Comparison of ENCODE assay signal across 7 mouse cellular contexts in the genomic region with DNA sequence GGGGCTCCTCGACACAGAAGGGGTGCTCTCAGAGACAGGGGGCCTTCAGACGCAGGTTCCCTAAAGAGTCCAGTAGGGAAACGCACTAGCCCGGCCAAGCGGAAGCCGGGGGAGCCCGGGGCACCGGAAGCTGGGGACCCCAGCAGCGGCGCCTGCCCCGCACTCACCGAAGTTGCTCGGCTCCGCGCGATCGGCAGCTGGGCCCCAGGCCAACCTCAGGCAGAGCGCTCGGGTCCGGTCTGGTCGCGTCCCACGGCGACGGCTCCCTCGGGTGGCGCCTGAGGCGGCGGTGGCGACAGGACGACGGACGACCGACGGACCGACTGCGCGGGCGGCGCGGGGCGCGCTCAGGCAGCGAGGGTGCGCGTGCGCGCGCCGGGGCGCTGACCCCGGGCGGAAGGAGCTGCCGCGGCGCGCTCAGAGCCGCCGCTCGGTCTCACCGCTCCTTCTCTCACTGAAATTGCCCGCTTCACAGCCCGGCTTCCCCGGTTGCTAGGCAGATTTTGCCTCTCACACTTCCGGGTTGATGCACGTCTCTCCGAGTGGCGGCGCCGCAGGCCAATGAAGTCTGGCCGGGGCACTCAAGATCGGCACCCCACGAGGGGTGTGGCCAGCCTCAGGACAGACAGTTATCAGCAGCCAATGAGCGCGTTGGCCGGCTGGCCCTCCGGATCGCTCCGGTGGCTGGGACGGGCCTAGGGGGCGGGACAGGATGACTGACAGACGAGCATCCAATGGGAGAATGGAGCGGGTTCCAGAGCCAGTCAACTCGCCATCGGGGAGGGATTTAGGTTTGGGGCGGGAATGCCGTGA. TPM values are rescaled to one million over a fixed set of nuclear protein-coding genes. Genes with fewer than 3 reads are reported as not detected.
DNase-seq lines count a peak whose midpoint lies in the region; ATAC-seq lines count a peak whose summit lies in the region.

A gene (minus strand): TSS at position 609 of the 813 bp plus-strand sequence.

- H3K36me3 ChIP-seq in embryonic facial prominence, embryonic 11.5 days (replicated peaks; ENCODE audit: control insufficient read depth, insufficient read depth, low read depth, low read length): no peaks in the 10 kb centered on the region
- peaks cover 14% of the 10 kb centered on the region for H3K36me3 ChIP-seq in limb, embryonic 10.5 days
- no peaks in the 10 kb centered on the region for H3K36me3 ChIP-seq in midbrain, embryonic 13.5 days

- H3K27me3 ChIP-seq in embryonic facial prominence, embryonic 11.5 days (ENCODE audit: control insufficient read depth, insufficient read depth, low read length): no peaks in the 10 kb centered on the region
- H3K27me3 ChIP-seq in limb, embryonic 10.5 days (ENCODE audit: low read depth, poor library complexity, severe bottlenecking): no peaks in the 10 kb centered on the region
- H3K27me3 ChIP-seq in midbrain, embryonic 13.5 days: no peaks in the 10 kb centered on the region

- peak within 1 kb of the TSS; percentile 70 for H3K9ac ChIP-seq in embryonic facial prominence, embryonic 11.5 days (replicated peaks; ENCODE audit: low read length)
- H3K9ac ChIP-seq in midbrain, embryonic 13.5 days (replicated peaks): peak within 1 kb of the TSS; percentile 87

- H3K4me1 ChIP-seq in embryonic facial prominence, embryonic 11.5 days (ENCODE audit: control insufficient read depth, insufficient read depth, low read length): no peaks in the 10 kb centered on the region
- H3K4me1 ChIP-seq in limb, embryonic 10.5 days: peaks cover 26% of the 10 kb centered on the region
- H3K4me1 ChIP-seq in midbrain, embryonic 13.5 days (replicated peaks): peaks cover 23% of the 10 kb centered on the region

- peak within 1 kb of the TSS; percentile 89 for H3K4me3 ChIP-seq in embryonic facial prominence, embryonic 11.5 days (ENCODE audit: low read depth, low read length)
- peak within 1 kb of the TSS; percentile 98 for H3K4me3 ChIP-seq in limb, embryonic 10.5 days
- peak within 1 kb of the TSS; percentile 95 for H3K4me3 ChIP-seq in midbrain, embryonic 13.5 days (replicated peaks)

- H3K27ac ChIP-seq in embryonic facial prominence, embryonic 11.5 days (replicated peaks; ENCODE audit: low read depth, low read length): peak within 1 kb of the TSS; percentile 76
- peak within 1 kb of the TSS; percentile 92 for H3K27ac ChIP-seq in limb, embryonic 10.5 days
- peak within 1 kb of the TSS; percentile 91 for H3K27ac ChIP-seq in midbrain, embryonic 13.5 days

- WGBS in embryonic facial prominence, embryonic 11.5 days: under 1% methylated on average over 69 of the region's 87 CpGs
- WGBS in limb, embryonic 10.5 days: under 1% methylated on average over 87 of the region's 87 CpGs
- under 1% methylated on average over 55 of the region's 87 CpGs for WGBS in midbrain, embryonic 13.5 days

- peak; percentile 100 for DNase-seq in adrenal gland, postnatal 14 days
- peak; percentile 100 for DNase-seq in embryonic facial prominence, embryonic 11.5 days (ENCODE audit: low spot score)
- DNase-seq in kidney, adult 11 months: peak; percentile 100
- DNase-seq in limb, embryonic 10.5 days (ENCODE audit: low spot score): peak; percentile 98
- peak; percentile 100 for DNase-seq in spleen, adult 12 weeks (ENCODE audit: low spot score)

- peak; percentile 100 for ATAC-seq in embryonic facial prominence, embryonic 11.5 days (replicated peaks; ENCODE audit: insufficient number of reproducible peaks, low FRiP score, low TSS enrichment, low read depth)
- ATAC-seq in granulocyte monocyte progenitor cell, adult 5-6 weeks (replicated peaks; ENCODE audit: poor library complexity, severe bottlenecking): peak; percentile 86
- peak; percentile 100 for ATAC-seq in midbrain, embryonic 13.5 days

- H3K9me3 ChIP-seq in embryonic facial prominence, embryonic 11.5 days (replicated peaks; ENCODE audit: control insufficient read depth, low read length): no peaks in the 10 kb centered on the region
- H3K9me3 ChIP-seq in limb, embryonic 10.5 days (replicated peaks): no peaks in the 10 kb centered on the region
- H3K9me3 ChIP-seq in midbrain, embryonic 13.5 days: no peaks in the 10 kb centered on the region

- peak within 1 kb of the TSS; percentile 82 for H3K4me2 ChIP-seq in embryonic facial prominence, embryonic 11.5 days (ENCODE audit: low read depth, low read length)
- H3K4me2 ChIP-seq in midbrain, embryonic 13.5 days (replicated peaks): peak within 1 kb of the TSS; percentile 89

RNA-seq across cellular contexts. Expression of the gene that starts here (rescaled TPM):
- 105 and 111 TPM in 2 replicates for total RNA-seq in adrenal gland, postnatal 14 days (2021)
- 64.4 and 78.8 TPM in 2 replicates for polyA plus RNA-seq in embryonic facial prominence, embryonic 11.5 days (2014; fragmentation: Nextera tagmentation; extraction: Ambion mirVana)
- 51.7 and 69.2 TPM in 2 replicates for total RNA-seq in granulocyte monocyte progenitor cell, adult 5-6 weeks (2014; fragmentation: Nextera tagmentation)
- total RNA-seq in granulocyte monocyte progenitor cell, adult 5-6 weeks (2017): 47.5 and 58.2 TPM in 2 replicates
- 58.9 and 69.2 TPM in 2 replicates for polyA plus RNA-seq in limb, embryonic 10.5 days (2016; fragmentation: Nextera tagmentation; extraction: Ambion mirVana)
- polyA plus RNA-seq in midbrain, embryonic 13.5 days (2015; fragmentation: Nextera tagmentation; extraction: Ambion mirVana): 26.0 and 27.7 TPM in 2 replicates

Comparison
In these comparisons a context has a peak if more than half of its experiments do, and no peak if none do; other contexts are left out.
1. Peak in every context shown above with its lines: DNase-seq, ATAC-seq, H3K4me3 ChIP-seq and H3K27ac ChIP-seq.